Mouse (Mus musculus) layer of hippocampus, adult 11-12 months (tissue): ENCODE data around the gene Cby1.

ENCODE experiments used
- DNase-seq: peaks from one replicate; pipeline ENCODE4 v3.0.0; 2022; ENCODE audit warnings: low spot score

The Cby1 gene

GRCm38 (mm10) chr15:79677936-79678335 is 18.9 kb downstream of the Cby1 start:
- DNase-seq, result no peak

GRCm38 (mm10) chr15:79681973-79682372 is 23.0 kb downstream of the Cby1 start:
- no peak for DNase-seq

GRCm38 (mm10) chr15:79683146-79683545 is 24.1 kb downstream of the Cby1 start:
- no peak for DNase-seq

- DNase-seq, result no peak
Measured at GRCm38 (mm10) chr15:79683707-79684465, 24.9 kb downstream of the Cby1 start.

- DNase-seq, result no peak
Measured at GRCm38 (mm10) chr15:79684616-79685015, 25.6 kb downstream of the Cby1 start.

- DNase-seq, result no peak
Measured at GRCm38 (mm10) chr15:79685141-79685641, 26.2 kb downstream of the Cby1 start.

GRCm38 (mm10) chr15:79686046-79686869 is 27.3 kb downstream of the Cby1 start:
- DNase-seq, result no peak

GRCm38 (mm10) chr15:79687175-79687574 is 28.2 kb downstream of the Cby1 start:
- no peak for DNase-seq

- peak; percentile 95 for DNase-seq
Measured at GRCm38 (mm10) chr15:79687646-79688267, 28.8 kb downstream of the Cby1 start, which contains the start of gene Josd1. Josd1 (minus strand) TSS chr15:79687919.

GRCm38 (mm10) chr15:79688268-79688956 is 29.4 kb downstream of the Cby1 start:
- no peak for DNase-seq

- no peak for DNase-seq
Measured at GRCm38 (mm10) chr15:79689662-79690425, 30.8 kb downstream of the Cby1 start.

- peak; percentile 99 for DNase-seq
Measured at GRCm38 (mm10) chr15:79690426-79691022, 31.5 kb downstream of the Cby1 start, which contains the start of gene Gtpbp1. Gtpbp1 (plus strand) TSS chr15:79690845.

GRCm38 (mm10) chr15:79691023-79691508 is 32.1 kb downstream of the Cby1 start:
- no peak for DNase-seq

GRCm38 (mm10) chr15:79692334-79692733 is 33.3 kb downstream of the Cby1 start:
- DNase-seq, result no peak

- DNase-seq, result no peak
Measured at GRCm38 (mm10) chr15:79693740-79694139, 34.7 kb downstream of the Cby1 start.

- no peak for DNase-seq
Measured at GRCm38 (mm10) chr15:79694512-79694911, 35.5 kb downstream of the Cby1 start.

GRCm38 (mm10) chr15:79695516-79695915 is 36.5 kb downstream of the Cby1 start:
- DNase-seq, result no peak

- DNase-seq, result no peak
Measured at GRCm38 (mm10) chr15:79696508-79696907, 37.5 kb downstream of the Cby1 start.

- DNase-seq, result no peak
Measured at GRCm38 (mm10) chr15:79697011-79697410, 38.0 kb downstream of the Cby1 start.

GRCm38 (mm10) chr15:79697558-79698187 is 38.7 kb downstream of the Cby1 start:
- no peak for DNase-seq
